Mouse (Mus musculus) heart, embryonic 10.5 days (tissue): ENCODE measurements around the gene Lamb2. TPM values are rescaled to one million over a fixed set of nuclear protein-coding genes. Genes with fewer than 3 reads are reported as not detected.

Source experiments
- DNase-seq: peaks from one replicate; pipeline ENCODE4 v3.0.0-alpha.2; 2017; ENCODE audit warnings: low spot score
- H3K27ac ChIP-seq: fragments of 300-500 bp; sonication (generic); 2 replicates; pipeline ENCODE4 v1.5.1; 2016; ENCODE audit warnings: mild to moderate bottlenecking
- H3K27me3 ChIP-seq: fragments of 300-500 bp; sonication (generic); 2 replicates; pipeline ENCODE4 v1.6.1; 2016; ENCODE audit warnings: mild to moderate bottlenecking; ENCODE audit not compliant: poor library complexity, insufficient read depth, severe bottlenecking
- H3K36me3 ChIP-seq: fragments of 300-500 bp; sonication (generic); 2 replicates; pipeline ENCODE4 v1.6.1; 2016; ENCODE audit warnings: mild to moderate bottlenecking, moderate library complexity
- H3K4me1 ChIP-seq: fragments of 300-500 bp; sonication (generic); 2 replicates; pipeline ENCODE4 v1.6.1; 2016; ENCODE audit warnings: mild to moderate bottlenecking
- H3K4me3 ChIP-seq: fragments of 300-500 bp; sonication (generic); 2 replicates; pipeline ENCODE4 v1.5.1; 2016; ENCODE audit warnings: mild to moderate bottlenecking, moderate library complexity
- H3K9me3 ChIP-seq: fragments of 300-500 bp; sonication (generic); 2 replicates; pipeline ENCODE4 v1.6.1; 2016; ENCODE audit warnings: mild to moderate bottlenecking, moderate library complexity
- WGBS: fragments of 180-500 bp; shearing (Covaris S2); methylation state at CpG from one replicate; pipeline ENCODE4 v1.1.7; 2016; 5-methylcytosine and 5-hydroxymethylcytosine counted together
- polyA plus RNA-seq: library from polyadenylated mRNA; unstranded; fragments of >200 nt; fragmentation: Nextera tagmentation; extraction: Ambion mirVana; gene quantifications from 2 replicates; pipeline ENCODE4 v1.2.1, GENCODE M21; 2016

The Lamb2 gene
- 46.3 and 57.4 TPM in 2 replicates for polyA plus RNA-seq

GRCm38 (mm10) chr9:108479721-108480351 lies at the start of gene Lamb2:
Lamb2 (plus strand) TSS chr9:108479736.
- Histone ChIP-seq H3K4me3 (peak within 1 kb of the TSS; percentile 67), H3K27ac (peak within 1 kb of the TSS; percentile 94), H3K4me1 (peaks cover 35% of the 10 kb centered on the region), H3K9me3 (no peaks in the 10 kb centered on the region), H3K36me3 (peaks cover 39% of the 10 kb centered on the region), H3K27me3 (no peaks in the 10 kb centered on the region)
- 10% methylated on average over 10 of the region's 10 CpGs for WGBS
- DNase-seq, result no peak

- Histone ChIP-seq H3K27ac (0 out of 2 replicates have a peak overlapping the region, but pooled peaks have one; percentile 37), H3K36me3 (no peaks in the 10 kb centered on the region), H3K4me1 (no peaks in the 10 kb centered on the region), H3K4me3 (peak overlapping the region; percentile 48), H3K27me3 (no peaks in the 10 kb centered on the region; the same call in 1 of the 2 replicates), H3K9me3 (no peaks in the 10 kb centered on the region)
- DNase-seq, result peak; percentile 84
- WGBS, result 40% methylated on average over 32 of the region's 32 CpGs
Measured at GRCm38 (mm10) chr9:108431431-108432067, 48.0 kb upstream of the Lamb2 start.

- peaks cover 9% of the 10 kb centered on the region; the same call in 1 of the 2 replicates for H3K4me1 ChIP-seq
- no peak within 1 kb of the TSS for H3K4me3 ChIP-seq
- no peaks in the 10 kb centered on the region for H3K9me3 ChIP-seq
- H3K36me3 ChIP-seq, result no peaks in the 10 kb centered on the region
- no peak for DNase-seq
- WGBS, result 71% methylated on average over 3 of the region's 3 CpGs
- H3K27ac ChIP-seq, result no peak within 1 kb of the TSS
- H3K27me3 ChIP-seq, result no peaks in the 10 kb centered on the region
Measured at GRCm38 (mm10) chr9:108436182-108436581, 43.4 kb upstream of the Lamb2 start, which contains the start of gene BC048562. BC048562 (plus strand) TSS chr9:108436482.

- Histone ChIP-seq H3K27ac (no peak overlapping the region), H3K27me3 (no peaks in the 10 kb centered on the region), H3K36me3 (no peaks in the 10 kb centered on the region), H3K9me3 (no peaks in the 10 kb centered on the region), H3K4me3 (no peak overlapping the region), H3K4me1 (peaks cover 14% of the 10 kb centered on the region; the same call in 1 of the 2 replicates)
- no peak for DNase-seq
- WGBS, result 84% methylated on average over 6 of the region's 6 CpGs
Measured at GRCm38 (mm10) chr9:108439176-108439575, 40.4 kb upstream of the Lamb2 start.

GRCm38 (mm10) chr9:108440485-108440884 lies 39.1 kb upstream of the Lamb2 start:
- peaks cover 15% of the 10 kb centered on the region; the same call in 1 of the 2 replicates for H3K4me1 ChIP-seq
- no peaks in the 10 kb centered on the region for H3K9me3 ChIP-seq
- DNase-seq, result peak; percentile 45
- H3K27ac ChIP-seq, result peak overlapping the region; percentile 18
- no peaks in the 10 kb centered on the region for H3K36me3 ChIP-seq
- H3K4me3 ChIP-seq, result no peak overlapping the region
- WGBS, result 58% methylated on average over 5 of the region's 5 CpGs
- H3K27me3 ChIP-seq, result no peaks in the 10 kb centered on the region

GRCm38 (mm10) chr9:108441236-108441919 lies 38.2 kb upstream of the Lamb2 start:
- Histone ChIP-seq H3K27me3 (no peaks in the 10 kb centered on the region), H3K4me3 (no peak overlapping the region), H3K4me1 (peaks cover 20% of the 10 kb centered on the region; the same call in 1 of the 2 replicates), H3K27ac (no peak overlapping the region), H3K36me3 (no peaks in the 10 kb centered on the region), H3K9me3 (no peaks in the 10 kb centered on the region)
- no peak for DNase-seq
- 75% methylated on average over 11 of the region's 11 CpGs for WGBS

- peaks cover 20% of the 10 kb centered on the region for H3K36me3 ChIP-seq
- DNase-seq, result no peak
- H3K4me3 ChIP-seq, result no peak overlapping the region
- H3K27me3 ChIP-seq, result no peaks in the 10 kb centered on the region
- peaks cover 34% of the 10 kb centered on the region for H3K4me1 ChIP-seq
- no peak overlapping the region for H3K27ac ChIP-seq
- no peaks in the 10 kb centered on the region for H3K9me3 ChIP-seq
- WGBS, result 55% methylated on average over 9 of the region's 9 CpGs
Measured at GRCm38 (mm10) chr9:108445125-108445524, 34.4 kb upstream of the Lamb2 start.

- Histone ChIP-seq H3K9me3 (no peaks in the 10 kb centered on the region), H3K27me3 (no peaks in the 10 kb centered on the region), H3K4me1 (peaks cover 59% of the 10 kb centered on the region), H3K4me3 (peak overlapping the region; percentile 74), H3K36me3 (peaks cover 22% of the 10 kb centered on the region), H3K27ac (peak overlapping the region; percentile 95)
- peak; percentile 92 for DNase-seq
- WGBS, result 38% methylated on average over 4 of the region's 4 CpGs
Measured at GRCm38 (mm10) chr9:108449860-108450259, 29.7 kb upstream of the Lamb2 start.

- peaks cover 60% of the 10 kb centered on the region for H3K4me1 ChIP-seq
- no peaks in the 10 kb centered on the region for H3K9me3 ChIP-seq
- DNase-seq, result peak; percentile 93
- 47% methylated on average over 21 of the region's 21 CpGs for WGBS
- peaks cover 23% of the 10 kb centered on the region for H3K36me3 ChIP-seq
- no peaks in the 10 kb centered on the region for H3K27me3 ChIP-seq
- peak overlapping the region; percentile 74 for H3K4me3 ChIP-seq
- peak overlapping the region; percentile 95 for H3K27ac ChIP-seq
Measured at GRCm38 (mm10) chr9:108450292-108451169, 29.0 kb upstream of the Lamb2 start.

- Histone ChIP-seq H3K27me3 (no peaks in the 10 kb centered on the region), H3K27ac (peak overlapping the region; percentile 95), H3K9me3 (no peaks in the 10 kb centered on the region), H3K4me1 (peaks cover 61% of the 10 kb centered on the region), H3K36me3 (peaks cover 23% of the 10 kb centered on the region), H3K4me3 (peak overlapping the region; percentile 74)
- 53% methylated on average over 6 of the region's 6 CpGs for WGBS
- DNase-seq, result peak; percentile 84
Measured at GRCm38 (mm10) chr9:108451170-108451493, 28.4 kb upstream of the Lamb2 start.

GRCm38 (mm10) chr9:108451519-108452160 lies 27.9 kb upstream of the Lamb2 start:
- Histone ChIP-seq H3K27ac (peak overlapping the region; percentile 95), H3K27me3 (no peaks in the 10 kb centered on the region), H3K4me3 (peak overlapping the region; percentile 74), H3K36me3 (peaks cover 23% of the 10 kb centered on the region), H3K4me1 (peaks cover 64% of the 10 kb centered on the region), H3K9me3 (no peaks in the 10 kb centered on the region)
- DNase-seq, result no peak
- WGBS, result 38% methylated on average over 6 of the region's 6 CpGs
